Mouse (Mus musculus) E14TG2a.4 (cell line): ENCODE data around the gene Tinf2.

Experiments used
- CTCF ChIP-seq: conservative IDR thresholded peaks from 2 replicates; pipeline ENCODE4 v1.5.1; 2014; ENCODE audit warnings: low read length
- NANOG ChIP-seq: IDR thresholded peaks from 2 replicates; pipeline ENCODE4 v1.6.1; 2014; ENCODE audit warnings: borderline replicate concordance, low read length, mixed read lengths
- POU5F1 ChIP-seq: IDR thresholded peaks from 2 replicates; pipeline ENCODE4 v1.6.1; 2014; ENCODE audit warnings: low read length, borderline replicate concordance

GRCm38 (mm10) chr14:55681160-55682117 is at the start of gene Tinf2:
- TF ChIP-seq CTCF (peak; percentile 53), NANOG (peak; percentile 28; the same call in 1 of the 2 replicates), POU5F1 (no peak)
